Mouse (Mus musculus): ENCODE data around the gene Thoc7.
"Not testable (repeated sequence)": the region's sequence is repeated elsewhere in the genome, so short reads cannot be mapped to it uniquely, and the experiment has no call there.

The Thoc7 gene

DNA sequence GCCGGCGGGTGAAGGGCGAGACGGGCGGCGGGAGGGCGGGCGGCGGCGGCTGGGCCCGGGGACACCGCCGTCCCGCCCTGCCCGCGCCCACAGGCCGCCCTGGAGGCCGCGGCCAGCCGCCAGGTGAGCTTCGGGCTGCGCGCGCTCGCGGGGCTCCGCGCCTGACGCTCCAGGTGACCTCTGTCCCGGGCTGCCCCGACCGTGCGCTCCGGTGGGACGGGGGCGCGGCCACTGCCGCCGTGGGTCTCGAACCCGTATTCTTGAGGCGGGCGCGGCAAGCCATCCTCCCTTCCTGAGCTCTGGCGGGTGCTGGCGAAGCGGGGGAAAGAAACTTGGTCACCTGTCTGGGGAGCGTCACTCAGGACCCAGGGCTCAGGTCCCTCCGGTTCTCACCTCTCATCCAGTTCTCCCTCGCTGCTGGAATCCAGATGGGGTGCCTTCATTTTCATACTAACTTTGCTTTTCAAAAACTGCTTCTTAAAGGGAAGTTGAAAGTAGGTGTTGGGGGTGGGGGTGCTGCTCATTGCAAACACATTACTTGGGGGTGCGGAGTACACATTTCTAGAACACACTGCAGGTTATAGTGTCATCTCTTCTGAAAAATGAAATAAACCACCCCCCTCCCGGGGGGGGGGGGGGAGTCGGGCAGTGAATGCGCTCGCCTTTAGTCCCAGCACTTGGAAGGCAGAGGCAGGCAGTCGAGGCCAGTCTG lies at the start of gene Thoc7, which contains the start of gene Atxn7:
Thoc7 (minus strand) TSS at position 452 of the 712 bp plus-strand sequence.
Atxn7 (plus strand) TSS at position 40 of the 712 bp plus-strand sequence.
- DNase-seq, result peak; percentile 57

DNA sequence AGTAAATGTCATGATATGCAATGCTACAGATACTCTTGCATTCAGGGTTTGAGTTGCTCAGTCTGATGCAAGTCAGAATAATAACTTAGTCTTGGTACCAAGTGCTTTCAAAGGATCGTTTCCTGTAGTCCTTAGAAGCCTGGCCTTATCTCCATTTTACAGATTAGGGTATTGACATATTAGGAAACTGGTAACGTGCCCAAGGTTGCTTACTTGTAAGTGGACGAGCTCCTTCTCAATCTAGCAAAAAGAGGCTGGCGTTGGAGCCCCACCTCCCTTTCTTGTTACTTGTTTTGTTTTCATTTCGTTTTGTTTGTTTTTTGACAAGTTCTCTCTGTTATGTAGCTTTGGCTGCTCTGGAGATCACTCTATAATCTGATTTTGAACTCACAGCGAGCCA lies 48.1 kb upstream of the Thoc7 start:
- no peak for DNase-seq

DNA sequence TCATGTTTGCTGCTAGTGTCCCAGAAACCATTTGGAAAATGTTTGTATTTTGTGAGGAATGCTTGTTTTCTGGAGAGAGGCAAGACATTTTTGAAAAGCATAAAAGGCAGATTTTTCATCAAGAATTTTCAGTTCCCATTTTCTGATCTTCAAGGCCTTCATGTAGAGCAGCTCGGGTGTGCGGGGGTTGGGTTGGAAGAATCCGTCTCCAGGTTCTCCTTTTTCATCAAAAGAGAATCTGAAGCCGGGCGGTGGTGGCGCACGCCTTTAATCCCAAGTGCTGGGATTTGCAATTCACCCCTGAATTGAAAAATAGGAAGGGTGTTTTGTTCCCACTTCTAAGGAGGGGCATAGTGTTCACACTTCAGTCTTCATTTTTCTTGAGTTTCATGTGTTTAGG lies 41.1 kb upstream of the Thoc7 start:
- DNase-seq, result no peak

DNA sequence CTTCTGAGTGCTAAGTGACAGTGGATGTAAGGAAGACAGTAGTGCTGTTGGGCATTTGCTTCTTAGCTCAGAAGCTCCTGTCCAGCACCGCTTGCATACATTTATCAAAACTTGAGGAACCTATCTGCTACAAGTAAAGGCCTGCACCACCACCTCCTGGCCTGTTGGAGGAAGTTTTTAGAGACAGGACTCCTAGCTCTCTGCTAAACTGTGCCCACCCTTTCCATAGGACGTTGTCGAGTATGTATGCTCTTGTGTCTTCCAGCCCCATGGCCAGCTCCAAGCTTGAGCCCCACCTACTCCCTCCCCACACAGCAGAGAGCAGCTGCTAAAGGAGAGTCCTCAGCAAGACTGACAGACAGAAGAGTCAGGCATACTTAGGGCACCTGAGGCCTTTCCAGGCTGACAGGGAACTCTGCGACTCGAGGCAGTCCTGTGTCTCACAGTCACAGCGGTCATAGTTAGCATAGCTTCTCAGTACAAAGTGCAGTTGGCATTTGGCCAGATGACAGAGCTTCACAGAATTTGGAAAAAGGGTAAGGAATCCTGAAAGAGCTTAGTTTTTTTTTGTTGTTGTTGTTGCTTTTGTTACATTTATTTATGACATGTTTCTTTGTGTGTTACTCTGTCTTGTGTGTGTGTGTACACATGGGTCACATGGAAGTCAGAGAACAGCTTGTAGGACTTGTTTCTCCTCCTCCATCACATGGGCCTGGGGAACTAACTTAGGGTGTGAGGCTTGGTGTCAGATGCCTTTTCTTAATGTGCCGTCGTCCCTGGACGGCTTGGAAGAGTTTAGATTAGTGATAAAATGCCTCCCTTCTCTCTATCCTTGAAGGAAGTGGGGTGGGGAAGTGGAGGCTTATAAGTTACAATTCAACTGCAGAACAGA lies 33.8 kb upstream of the Thoc7 start:
- DNase-seq, result no peak

DNA sequence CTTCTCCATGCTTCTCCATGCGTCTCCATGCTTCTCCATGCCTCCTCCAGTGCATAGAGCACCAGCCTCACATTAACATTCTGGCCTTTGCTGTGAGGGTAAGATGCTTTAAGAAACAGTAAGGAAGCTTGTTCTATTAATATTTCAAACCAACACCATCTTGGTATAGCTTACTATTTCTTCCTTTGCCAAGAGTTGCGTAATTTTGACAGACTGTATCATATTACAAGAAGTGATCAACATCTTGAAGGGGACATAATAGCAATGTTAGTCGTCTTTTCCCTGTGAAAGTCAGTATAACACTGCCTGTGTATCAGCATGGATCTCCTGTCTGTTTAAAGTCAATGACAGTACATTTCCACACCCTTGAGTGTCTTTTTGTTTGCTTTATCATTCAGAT lies 29.1 kb upstream of the Thoc7 start:
- DNase-seq, result no peak

DNA sequence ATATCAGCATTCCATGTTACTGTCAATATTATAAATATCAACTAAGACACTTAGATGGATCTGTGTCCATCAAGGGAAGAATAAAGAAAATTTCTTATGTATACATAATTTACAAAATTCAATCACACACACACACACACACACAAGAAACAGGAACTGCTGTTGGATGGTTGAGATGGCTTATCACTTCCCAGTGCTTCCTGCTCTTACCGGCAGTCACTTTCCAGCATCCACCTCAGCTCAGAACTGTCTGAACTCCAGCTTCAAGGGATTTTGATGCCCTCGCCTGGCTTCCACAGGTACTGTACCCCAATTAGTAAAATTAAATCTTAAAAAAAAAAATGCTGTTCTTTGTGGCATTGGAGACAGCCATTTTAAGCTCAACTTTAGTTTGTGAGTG lies 26.7 kb upstream of the Thoc7 start:
- DNase-seq, result no peak

DNA sequence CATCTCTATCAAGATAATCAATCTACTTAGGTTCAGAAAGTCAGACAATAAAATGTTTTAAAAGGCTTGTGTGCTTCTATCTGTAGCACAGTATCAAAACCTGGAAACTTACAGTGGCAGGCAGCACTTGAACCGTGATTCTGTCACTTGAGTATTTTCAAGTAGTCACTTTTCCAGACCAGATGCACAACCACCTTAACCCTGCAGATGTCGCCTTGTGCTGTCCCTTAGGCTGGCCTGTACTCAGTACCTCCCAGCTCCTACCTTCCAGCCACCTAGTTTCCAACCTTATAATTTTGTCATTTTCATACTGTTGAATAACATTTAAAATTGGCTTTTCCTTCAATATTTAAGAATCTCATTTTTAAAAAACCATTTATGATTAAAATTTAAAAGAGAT lies 20.5 kb upstream of the Thoc7 start:
- no peak for DNase-seq

DNA sequence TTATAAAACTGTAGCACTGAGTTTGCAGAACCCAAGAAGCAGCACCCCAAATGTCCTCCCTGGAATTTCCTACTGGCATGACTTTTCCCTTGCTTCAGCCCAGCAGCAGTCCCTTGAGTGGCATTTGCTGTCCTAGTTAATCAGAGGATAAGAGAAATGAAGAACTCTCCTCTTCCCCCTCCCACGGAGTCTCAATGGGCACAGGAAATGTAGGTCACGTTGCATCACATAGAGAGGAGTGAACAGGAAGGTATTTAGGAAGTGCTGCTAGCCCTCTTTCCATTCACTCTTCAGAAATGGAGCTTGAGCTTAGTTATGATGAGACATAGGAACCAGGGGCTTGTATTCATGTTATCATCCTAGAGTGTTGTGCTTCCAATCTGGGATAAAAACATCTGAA lies 19.6 kb upstream of the Thoc7 start:
- DNase-seq, result peak; percentile 20

DNA sequence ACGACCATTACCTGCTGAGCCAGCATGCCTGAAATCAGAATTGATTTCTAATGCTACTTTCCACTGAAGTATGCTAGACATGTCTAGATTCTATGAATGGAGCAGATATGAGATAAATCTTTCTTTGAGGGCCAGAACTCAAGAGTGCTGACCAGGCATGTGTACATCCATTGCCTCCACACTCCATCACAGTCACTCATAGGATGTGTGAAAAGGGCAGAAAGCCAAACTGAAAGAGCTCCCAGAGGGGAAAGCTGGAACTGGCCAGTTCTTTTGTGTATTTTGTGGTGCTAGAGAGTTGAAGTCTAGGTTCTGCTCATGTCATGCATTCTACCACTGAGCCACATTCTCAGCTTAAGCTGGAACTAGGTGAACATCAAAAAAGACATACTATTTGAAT lies 15.8 kb upstream of the Thoc7 start:
- no peak for DNase-seq

DNA sequence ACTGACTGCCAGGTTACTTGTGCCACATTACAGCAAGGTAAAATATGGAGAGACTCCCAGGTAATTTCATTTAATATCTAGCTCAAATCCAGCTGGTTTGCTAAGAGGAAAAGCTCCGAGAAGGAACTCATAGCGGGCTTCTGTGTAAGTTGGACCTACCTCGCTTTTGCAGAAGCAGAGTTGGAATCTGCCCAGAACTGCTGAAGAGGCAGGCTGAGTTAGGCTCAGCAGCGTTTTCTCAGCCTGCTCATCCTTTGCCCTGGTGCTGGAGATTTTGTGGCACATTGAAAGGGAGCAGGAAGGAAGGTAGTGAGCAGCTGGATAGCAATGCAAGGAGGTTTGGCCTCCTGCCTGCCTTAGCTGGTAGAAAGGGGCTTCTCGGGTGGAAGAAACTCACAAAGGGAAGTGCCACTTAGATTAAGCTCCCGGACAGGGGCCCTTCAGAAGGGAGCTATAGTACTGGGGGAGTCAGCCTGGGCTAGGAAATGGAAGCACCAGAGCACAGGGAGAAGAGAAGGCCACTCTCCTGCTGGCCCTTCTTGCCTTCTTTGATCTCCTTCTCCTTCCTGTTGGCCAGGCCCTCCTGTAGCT lies 10.1 kb upstream of the Thoc7 start:
- DNase-seq, result no peak

DNA sequence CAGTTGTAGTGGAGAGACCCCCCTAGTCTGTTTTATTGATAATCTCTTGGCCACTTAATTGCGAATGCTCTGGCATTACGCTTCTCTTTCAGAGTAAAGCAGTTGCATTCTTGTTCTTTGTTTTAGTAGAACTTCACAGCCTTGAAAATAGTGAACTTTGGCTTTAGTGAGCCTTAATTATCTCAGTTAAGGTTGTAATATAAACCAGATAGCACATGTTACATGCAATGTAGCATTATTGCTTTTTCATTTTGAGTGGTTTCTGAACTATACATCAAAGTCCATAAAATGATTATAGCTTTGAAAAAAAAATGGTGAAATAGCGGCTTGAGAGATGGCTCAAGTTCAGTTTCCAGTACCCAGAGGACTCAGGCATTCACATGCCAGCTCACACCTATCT lies 8.9 kb upstream of the Thoc7 start:
- DNase-seq, result no peak

DNA sequence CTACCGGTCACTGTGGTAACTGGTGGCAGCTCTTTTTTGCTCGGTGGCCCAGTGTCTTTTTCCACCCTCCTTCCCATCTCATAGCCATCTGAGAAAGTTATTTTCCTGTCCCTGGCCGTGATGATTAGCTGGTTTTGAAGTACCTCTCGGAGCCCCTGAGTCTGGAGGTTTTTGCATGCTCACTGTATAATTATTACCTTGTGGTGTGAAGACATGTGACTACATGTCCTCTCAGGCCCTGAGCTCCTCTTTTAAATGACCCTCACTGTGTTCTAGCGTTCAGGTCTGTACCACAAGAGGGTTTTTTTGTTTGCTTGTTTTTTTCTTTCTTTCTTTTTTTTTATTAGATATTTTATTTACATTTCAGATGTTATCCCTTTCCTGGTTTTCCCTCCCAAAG lies 6.8 kb upstream of the Thoc7 start:
- DNase-seq, result no peak

DNA sequence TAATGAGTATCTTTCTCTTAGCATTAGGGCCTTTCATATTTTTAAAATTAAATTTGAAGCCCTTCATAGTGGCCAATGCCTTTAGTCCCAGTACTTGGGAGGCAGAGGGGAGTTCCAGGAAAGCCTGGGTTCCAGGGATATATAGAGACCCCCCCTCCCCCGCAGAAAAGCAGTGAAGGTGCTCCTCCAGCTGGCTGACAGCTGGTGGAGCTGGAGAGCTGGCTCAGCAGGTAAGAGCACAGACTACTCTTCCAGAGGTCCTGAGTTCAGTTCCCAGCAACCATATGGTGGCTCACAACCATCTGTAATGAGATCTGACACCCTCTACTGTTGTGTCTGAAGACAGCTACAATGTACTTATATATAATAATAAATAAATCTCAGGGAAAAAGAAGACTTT lies 6.0 kb upstream of the Thoc7 start:
- DNase-seq, result no peak

DNA sequence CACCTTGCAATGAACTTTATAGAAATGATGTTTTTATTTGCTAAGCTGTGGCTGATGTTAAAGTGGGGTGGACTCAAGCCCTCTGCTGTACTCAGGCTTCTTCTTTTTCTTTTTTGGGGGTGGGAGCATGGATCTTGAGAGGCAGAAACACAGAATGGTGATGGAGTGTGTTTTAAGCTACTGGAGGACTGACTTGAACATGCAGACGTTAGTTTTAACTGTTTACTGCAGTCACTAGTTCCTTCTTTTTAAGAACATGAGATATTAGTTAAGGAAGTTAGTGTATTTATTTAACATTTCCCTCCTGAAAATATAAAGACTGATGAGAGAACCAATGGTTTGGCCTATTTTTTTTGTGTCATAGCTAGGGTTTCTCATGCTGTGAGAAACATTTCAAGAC lies 1.9 kb upstream of the Thoc7 start:
- no peak for DNase-seq

DNA sequence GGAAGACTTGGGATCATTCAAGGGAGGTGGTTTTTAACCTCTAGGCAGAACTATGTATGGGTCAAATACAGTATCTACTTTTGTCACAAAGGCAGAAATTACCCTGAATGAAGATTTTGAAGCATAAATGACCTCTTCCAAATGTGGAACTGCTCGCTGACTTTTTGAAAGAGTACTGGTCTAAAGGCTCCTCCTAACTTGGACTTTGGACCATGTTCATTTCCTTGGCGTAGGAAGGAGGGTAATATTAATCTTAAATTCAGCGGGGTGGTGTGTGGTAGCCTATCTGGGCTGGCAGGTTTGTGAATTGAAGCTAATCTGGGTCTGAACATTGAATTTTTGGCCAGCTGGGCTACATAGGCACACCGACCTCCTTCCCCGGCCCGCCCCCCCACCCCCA lies 824 bp upstream of the Thoc7 start:
- DNase-seq, result no peak

DNA sequence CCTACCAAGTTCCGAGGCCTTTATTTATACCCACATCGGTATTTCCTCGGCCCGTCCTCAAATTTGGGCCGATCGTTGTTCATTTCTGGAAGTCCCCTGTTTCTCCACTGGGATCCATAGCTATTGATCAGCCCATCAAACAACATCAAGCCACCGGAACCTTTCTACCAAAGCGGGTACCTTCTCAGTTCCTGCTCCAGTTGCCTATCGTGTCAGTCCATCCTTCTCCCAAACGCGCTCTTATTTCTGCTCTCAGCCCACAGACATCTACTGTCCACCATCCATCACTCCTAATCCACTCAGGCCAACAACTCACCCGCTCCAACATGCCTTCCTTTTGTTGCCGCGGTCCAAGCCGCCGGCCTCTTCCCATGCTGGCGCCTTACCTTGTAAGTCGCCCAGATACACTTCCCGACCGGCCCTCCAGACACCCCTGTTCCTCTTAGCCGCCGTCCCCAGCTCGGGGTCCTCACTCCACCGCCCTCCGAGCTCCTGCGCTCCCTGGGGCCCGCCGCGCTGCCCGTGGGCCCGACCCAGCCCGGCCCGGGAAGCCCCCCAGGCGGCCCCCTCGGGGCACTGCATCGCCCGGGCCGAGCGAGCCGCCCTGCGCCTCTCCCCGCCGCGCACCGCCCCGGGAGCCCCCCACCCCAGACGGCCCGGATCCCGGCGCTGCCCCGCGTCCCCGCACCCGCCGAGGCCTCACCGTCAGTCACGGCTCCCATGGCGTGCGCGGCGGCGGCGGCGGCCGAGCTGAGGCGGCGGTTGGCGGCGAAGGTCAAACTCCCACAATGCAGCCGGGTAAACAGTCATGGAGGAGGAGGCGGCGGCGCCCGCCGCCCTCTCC lies 948 bp downstream of the Thoc7 start:
- DNase-seq, result peak; percentile 57

DNA sequence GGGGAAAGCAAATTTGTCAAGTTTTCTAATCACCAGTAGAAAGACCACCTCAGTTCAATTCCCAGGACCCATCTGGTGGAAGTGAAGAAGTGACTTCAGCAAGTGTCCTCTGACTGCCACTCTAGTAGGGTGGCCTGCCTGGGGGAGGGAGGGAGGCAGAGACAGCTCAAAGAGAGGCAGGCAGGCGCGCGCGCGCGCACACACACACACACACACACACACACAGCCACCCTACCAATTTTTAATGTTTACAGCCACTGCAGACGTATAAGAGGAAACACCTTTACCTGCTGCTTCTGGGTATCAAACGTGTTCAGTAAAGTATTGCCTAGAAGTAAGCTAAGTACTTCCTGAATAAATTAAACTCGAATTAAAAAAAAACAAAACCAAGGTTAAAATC lies 1.6 kb downstream of the Thoc7 start:
- DNase-seq, result peak; percentile 21

DNA sequence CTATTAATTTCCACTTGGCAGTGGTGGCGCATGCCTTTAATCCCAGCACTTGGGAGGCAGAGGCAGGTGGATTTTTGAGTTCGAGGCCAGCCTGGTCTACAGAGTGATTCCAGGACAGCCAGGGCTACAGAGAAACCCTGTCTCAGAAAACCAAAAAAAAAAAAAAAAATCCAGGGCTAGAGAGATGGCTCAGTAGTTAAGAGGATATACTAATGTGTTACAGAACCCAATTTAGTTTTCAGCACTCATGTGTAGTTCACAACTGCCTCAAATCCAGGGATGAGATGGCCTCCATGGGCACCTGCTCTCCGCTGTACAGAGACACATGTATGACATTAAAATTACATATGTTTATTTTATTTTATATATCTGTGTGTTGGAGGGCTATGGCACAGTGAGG lies 9.5 kb downstream of the Thoc7 start:
- not testable (repeated sequence) for DNase-seq

DNA sequence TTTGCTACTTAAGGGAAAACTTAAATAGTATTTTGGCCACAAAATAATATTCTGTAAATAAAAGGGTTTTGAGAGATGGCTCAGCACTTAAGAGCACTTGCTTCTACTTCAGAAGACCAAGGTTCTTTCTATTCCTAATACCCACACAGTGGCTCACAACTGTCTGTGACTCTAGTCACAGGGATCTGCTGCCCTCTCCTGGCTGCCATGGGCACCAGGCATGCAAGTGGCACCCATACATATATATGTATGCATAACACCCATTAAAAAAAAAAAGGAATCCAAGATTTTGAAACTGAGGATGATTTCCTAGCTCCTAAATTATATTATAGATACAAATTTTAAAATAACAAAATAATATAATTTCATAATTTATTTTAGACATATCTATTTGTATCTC lies 11.3 kb downstream of the Thoc7 start:
- no peak for DNase-seq

DNA sequence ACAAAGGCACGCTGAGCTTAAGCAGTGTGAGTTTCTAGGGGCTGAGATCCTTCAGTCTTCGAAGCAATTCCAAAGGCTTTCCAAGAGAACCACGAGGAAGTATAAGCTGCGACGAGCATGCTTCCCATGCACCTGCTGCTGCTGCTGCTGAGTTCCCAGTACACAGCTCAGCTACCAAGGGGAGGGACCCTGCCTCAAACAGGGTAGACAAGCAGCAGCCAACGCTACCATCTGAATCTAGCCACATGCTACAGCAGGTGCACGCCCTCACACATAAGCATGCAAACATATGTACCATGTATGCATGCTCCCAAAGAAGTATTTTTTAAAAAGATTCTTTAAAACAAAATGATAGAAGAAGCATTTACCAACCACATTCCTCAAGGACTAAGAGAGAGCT lies 13.3 kb downstream of the Thoc7 start:
- no peak for DNase-seq

DNA sequence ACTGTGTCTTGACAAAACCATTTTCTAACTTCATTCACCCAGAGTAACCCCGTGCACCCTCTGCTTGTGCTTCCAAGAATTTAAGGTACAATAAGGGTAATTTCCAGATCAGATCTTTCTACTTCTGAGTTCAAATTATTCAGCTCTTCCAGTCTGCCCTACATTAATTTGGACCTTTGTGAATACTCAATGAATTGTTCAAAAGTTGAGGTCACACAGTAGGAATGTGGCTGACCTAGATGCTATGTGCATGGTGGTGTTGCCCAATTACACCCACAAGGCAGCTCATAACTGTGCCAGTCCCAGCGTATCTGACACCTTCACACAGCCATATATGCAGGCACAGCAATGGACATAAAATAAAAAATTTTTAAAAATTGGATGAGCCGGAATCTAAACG lies 17.0 kb downstream of the Thoc7 start:
- no peak for DNase-seq

DNA sequence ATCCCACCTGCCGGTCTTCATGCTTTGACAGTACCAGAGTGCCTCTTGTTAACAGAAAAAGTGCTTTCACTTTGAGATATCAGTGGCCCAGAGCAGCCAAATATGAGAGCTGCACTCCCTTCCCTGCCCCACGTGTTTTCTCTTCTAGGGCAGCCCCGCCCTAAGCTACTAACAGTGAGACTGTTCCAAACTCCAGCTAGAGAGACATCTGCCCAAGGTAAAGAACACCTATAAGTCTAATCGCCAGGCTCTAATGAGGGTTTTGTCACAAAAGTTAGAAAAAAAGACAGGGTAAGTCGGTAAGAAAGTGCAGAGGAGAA lies 27.6 kb downstream of the Thoc7 start:
- no peak for DNase-seq
